Mouse (Mus musculus) 3134 (cell line): ENCODE data around the gene Dennd1a.
"Not testable (repeated sequence)": the region's sequence is repeated elsewhere in the genome, so short reads cannot be mapped to it uniquely, and the experiment has no call there.

Experiments used
- DNase-seq: peaks from one replicate; pipeline ENCODE4 v3.0.0-alpha.2; 2011; ENCODE audit warnings: low spot score; ENCODE audit not compliant: insufficient read length; ENCODE audit errors: extremely low read depth

Dennd1a gene

GRCm38 (mm10) chr2:37985690-37986222 is 301.4 kb downstream of the Dennd1a start:
- no peak for DNase-seq

GRCm38 (mm10) chr2:37982714-37983113 is 304.5 kb downstream of the Dennd1a start:
- DNase-seq = no peak

DNA sequence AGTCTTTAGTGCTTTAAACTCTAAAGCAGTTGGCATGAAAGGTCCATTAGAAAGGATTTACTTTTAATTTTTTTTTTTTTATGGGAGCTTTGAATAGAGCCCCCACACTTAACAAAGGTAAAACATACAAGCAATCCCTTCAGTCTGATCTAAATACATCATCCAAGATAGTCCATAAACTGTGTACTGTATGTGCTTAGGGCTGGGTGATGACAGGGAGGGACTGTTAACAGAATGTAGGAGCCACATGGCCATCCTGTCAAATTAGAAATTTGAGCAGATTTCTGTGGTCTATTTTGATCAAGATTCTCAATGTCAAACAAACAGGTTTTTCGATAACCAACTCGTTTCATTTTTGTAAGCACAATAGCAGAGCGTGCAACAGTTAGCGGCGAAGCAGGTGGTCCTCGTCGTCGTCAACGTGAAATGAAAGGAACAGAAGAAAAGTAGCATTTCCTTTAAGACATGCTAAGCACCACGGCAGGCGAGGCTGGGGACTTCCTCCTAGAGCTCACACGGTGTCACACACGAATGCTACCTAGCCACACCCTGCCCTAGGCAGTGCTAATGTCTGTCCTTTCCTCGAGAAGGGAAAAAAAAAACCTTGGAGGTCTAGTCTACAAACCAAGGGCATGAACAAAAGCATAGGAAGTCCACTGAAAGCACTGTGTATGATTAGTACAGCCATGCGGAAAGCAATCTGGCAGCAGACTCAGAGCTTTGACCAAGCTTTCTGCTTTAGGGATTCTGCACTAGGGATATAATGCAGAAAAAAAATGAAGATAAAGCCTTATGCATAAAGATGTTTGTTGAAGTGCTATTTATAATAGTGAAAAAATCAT is 305.4 kb downstream of the Dennd1a start:
- no peak for DNase-seq

DNA sequence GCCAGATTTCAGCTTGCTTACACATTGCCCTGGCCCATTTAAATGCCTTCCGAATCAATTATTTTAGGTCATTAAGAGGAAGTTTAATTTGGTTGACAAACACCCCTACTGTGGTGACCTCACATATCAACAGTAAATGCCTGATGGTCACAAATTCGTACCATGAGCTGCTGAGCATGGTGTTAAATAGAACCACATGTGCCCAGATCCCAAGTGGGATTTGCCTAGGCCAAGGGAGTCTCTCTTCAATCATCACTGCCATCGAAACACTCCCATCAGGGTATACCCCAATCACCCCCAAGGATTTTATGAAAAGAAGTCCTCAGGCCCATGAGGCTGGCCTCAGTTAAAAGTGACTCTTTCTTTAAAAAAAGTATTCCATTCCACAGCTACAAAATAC is 313.0 kb downstream of the Dennd1a start:
- DNase-seq = no peak

GRCm38 (mm10) chr2:37972621-37973020 is 314.6 kb downstream of the Dennd1a start:
- DNase-seq = no peak

GRCm38 (mm10) chr2:37971726-37972125 is 315.5 kb downstream of the Dennd1a start:
- no peak for DNase-seq

GRCm38 (mm10) chr2:37969713-37970485 is 317.3 kb downstream of the Dennd1a start:
- DNase-seq = no peak

GRCm38 (mm10) chr2:37964534-37964933 is 322.7 kb downstream of the Dennd1a start:
- DNase-seq = no peak

DNA sequence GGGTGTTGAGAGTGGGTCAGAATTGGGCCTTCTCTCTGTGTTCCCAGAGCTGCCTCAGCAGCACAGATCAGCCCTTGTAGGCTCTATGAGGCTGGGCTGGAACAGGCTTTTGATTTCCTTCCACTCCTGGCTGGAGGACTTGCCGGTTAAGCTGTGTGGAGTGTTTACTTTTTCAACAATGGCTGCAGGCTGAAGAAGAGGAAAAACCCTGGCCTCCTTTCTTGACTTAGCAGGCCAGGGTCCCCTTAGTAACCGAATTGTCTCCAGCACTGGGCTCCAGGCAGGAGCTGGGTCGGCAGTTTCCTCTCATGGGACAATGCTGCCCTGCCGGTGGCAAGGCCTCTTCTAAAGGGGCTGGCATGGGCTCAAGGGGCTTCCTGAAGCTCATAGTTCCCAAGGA is 323.8 kb downstream of the Dennd1a start:
- no peak for DNase-seq

GRCm38 (mm10) chr2:37948424-37948823 is 338.8 kb downstream of the Dennd1a start:
- no peak for DNase-seq

DNA sequence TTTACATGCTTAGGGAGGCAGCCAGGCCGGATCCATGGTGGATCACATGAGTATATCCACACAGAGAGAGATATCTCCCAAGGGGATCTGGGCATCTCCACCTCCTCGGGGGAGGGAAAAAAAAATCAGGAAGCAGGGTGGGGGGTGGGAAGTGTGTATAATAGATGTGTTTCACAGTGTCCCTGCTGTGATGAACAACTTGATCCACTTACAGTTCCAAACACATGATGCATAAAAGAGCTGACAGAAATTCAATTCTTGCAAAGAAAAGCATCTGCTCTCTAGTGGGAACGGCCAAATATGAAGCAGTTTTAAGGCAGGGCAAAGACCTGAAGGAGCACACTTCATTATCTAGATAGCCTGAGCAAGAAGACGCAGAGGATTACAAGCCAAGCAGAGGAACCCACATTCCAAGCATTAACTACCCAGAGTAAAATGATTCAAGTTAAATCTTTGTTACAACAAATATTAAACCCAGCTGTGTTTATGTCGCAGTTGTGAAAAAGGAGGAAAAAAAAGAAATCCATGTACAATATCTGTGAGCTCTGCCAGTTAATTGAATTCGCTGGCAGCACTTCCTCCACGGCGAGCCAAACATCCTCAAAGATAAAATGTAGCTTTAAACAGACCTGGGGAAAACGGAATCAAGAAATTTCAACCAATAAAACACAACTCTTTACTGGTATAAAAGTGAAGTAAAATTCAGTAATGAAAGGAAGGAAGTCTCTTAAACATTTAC is 341.4 kb downstream of the Dennd1a start:
- no peak for DNase-seq

DNA sequence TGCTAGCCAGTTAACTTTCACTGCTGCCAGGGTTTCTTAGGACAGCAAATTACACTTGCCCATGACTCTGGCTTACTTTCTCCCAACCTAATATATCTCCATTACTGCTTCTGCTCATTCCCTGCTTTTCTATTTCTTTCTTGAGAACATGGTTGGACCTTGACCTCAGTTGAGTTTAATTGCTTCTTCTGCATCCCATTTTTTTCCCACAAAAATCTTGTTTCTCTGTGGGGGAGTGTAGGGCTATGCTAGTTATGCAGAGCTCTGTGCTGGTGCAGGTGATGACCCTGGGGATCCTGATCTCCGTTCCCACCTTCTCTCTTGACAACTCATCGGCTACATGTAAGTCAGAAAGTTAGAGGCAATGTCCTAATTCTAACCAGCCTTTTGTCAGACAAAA is 344.3 kb downstream of the Dennd1a start:
- DNase-seq = no peak

DNA sequence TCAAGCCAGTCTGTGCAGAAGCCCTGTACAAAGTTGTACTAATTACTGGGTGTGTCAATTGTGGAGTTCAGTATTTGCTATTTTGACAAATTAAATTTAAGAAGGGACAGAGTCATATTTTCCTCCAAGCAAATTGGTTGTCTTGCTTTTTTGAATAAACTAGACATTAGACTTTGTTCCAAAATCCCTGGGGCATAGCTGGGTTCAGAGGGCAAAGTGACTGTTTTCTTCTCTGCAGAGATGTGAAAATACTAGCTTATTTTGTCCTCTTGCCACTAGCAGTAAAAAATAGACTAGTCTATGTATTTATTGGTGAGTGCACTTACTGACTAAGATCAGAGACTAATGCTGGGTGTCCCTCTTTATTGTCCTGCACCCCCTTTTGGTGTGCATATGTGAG is 345.4 kb downstream of the Dennd1a start:
- DNase-seq = no peak

DNA sequence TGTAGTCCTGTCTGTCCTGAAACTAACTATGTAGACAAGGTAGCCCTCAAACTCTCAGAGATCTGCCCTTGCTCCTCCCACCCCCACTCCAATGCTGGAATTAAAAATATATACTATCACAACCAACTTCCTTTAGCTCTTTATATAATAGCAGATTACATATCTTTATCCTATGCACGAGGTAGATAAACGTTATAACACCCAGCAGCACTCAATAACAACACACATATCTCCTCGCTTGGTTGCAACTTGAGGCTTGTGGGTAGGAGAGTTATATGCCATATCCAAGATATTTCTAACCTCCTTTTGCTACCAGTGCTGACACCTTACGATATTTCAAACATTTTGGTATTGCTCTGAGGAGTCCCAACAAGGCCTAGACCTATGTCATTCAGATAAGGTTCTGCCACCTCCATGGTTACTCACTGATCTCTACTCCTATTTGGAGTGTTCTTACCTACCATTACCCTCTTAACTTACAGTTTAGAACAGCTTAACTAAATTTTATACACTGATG is 346.3 kb downstream of the Dennd1a start:
- no peak for DNase-seq

DNA sequence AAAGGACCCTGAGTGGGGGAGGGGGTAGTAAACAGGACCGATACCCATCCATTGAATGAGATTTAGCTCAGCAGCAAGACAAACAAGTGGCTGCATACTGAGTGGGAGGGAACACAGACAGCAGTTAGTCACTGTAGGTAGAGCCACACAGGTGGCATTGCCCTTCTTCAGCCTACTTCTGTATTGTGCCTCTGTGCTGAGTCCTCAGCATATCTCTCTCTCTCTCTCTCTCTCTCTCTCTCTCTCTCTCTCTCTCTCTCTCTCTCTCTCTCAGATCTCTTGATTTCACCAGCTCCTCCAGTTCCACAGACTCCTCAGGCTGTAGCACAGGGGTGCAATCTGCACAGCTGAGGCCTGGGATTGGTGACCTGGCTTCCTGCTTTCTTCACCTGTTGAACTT is 347.2 kb downstream of the Dennd1a start:
- DNase-seq = no peak

DNA sequence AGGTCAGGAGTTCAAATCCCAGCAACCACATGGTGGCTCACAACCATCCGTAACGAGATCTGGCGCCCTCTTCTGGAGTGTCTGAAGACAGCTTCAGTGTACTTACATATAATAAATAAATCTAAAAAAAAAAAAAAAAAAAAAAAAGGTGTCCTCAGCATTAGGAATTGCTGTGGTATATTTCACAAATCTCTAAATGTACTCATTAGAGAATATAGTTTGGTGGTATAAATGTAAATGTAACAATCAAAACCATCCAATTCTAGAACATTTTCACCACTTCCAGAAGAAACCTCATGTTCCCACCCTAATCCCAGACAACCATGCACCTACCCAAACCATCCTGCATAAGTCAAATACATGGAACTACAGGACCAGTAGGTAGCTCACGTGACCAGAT is 350.3 kb downstream of the Dennd1a start:
- not testable (repeated sequence) for DNase-seq

DNA sequence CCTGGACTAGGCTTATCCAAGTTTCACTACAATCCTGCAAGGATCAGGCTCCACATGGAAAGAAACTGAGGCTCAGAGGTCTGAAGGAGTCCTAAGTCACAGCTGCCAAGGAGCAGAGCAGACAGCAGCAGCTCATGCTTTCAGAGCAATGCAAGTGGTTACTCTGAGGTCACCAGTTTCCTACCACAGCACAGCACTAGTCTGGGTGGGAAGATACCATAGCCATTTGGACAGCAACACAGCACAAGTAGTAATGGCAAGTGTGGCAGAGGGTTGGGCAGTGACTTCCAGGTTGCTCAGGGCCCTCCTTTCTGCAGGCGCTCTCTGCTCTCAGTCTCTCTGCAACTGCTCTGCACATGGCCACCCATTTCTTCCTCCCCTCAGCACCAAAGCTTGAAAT is 354.9 kb downstream of the Dennd1a start:
- DNase-seq = no peak

DNA sequence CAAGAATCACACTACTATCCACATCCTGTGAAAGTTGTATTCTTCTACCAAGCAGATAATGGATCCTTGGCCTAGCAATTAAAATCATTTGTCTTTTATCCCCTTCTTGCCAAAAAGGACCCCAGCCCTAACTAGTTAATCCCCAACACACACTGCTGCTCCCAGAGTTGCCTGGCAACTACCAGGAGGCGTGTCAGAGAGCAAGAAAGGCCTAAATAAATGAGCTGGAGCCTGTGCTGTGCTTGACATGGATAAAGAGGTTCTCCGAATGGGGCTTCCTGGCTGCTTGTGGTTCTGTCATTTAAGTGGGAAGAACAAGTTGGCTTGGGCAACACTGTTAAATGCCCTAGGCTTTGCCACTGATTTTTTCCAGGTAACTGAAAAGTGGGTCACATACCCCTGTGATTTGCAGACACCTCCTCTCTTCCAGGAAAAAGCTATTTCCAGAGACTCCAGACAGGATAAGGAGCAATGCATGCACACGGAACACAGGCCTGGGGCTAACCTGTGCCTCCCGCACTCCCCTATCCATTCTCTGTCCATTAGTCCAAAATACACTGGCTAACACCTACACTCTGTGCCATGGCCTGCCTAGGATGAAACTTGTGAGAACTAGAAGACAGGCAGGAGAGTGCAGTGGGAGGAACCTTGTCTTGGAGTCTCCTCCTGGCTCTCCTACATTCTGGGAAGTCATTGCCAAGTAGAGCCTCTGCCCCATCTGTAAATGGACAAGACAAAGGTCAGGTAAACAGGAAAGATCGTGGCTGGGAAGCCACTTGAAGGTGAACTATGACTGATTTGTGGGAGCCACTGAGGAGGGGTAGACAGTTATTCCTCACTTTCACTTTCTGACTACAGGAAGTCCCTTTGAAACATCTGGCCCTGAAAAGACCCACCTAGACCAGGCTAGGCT is 355.9 kb downstream of the Dennd1a start:
- DNase-seq = no peak

DNA sequence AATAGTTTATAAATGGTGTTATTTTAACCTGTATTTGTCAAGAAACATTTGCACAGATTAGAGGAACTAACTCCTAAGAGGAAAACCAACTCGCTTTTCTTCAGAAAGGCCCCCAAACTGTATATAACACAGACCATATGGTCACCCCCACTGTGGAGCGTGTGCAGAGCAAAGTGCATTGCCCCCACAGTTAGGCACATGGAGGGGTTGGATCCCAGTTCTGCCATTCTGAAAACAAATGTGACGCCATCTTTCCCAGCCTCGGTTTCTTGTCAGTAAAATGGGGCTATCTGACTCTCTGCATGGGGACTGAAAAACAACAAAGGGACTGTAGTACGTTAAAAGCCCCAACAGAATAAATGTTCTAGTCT is 361.1 kb downstream of the Dennd1a start:
- no peak for DNase-seq
